Mouse (Mus musculus): ENCODE measurements around the gene Ace. TPM values are rescaled to one million over a fixed set of nuclear protein-coding genes. Genes with fewer than 3 reads are reported as not detected.
A peak's percentile ranks its signal among the peaks of the same experiment; 100 is the strongest.

Gene Ace
- polyA plus RNA-seq, 1 experiment from 2014 or later = 0.07 TPM

DNA sequence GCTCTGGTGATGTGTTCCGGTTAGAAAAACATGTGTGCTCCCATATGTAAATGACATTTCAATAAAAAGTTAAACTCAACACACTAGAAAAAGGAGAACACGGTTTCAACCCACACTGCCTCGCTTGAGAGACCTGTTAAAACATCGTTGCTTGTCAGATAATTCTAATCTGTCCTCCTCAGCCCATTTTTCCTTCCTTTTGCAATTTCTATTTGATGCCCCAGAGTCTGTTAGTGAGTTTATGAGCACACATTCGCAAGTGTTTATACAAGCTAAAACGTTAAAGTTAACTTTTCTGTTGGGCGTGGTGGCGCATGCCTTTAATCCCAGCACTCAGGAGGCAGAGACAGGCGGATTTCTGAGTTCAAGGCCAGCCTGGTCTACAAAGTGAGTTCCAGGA is 67.2 kb downstream of the Ace start:
- H3K36me3 ChIP-seq = no peaks in the 10 kb centered on the region
- H3K4me2 ChIP-seq = no peak overlapping the region
- no peaks in the 10 kb centered on the region for H3K27me3 ChIP-seq (replicated peaks)
- 45% methylated on average over 9 of the region's 9 CpGs for WGBS (ENCODE audit: insufficient replicate concordance)
- H3K9me3 ChIP-seq (replicated peaks) = no peaks in the 10 kb centered on the region
- H3K4me3 ChIP-seq = no peak overlapping the region
- no peak overlapping the region; the same call in 1 of the 2 replicates for H3K9ac ChIP-seq
- H3K27ac ChIP-seq = peak overlapping the region; percentile 88
- peaks cover 50% of the 10 kb centered on the region for H3K4me1 ChIP-seq
- no peak for ATAC-seq

DNA sequence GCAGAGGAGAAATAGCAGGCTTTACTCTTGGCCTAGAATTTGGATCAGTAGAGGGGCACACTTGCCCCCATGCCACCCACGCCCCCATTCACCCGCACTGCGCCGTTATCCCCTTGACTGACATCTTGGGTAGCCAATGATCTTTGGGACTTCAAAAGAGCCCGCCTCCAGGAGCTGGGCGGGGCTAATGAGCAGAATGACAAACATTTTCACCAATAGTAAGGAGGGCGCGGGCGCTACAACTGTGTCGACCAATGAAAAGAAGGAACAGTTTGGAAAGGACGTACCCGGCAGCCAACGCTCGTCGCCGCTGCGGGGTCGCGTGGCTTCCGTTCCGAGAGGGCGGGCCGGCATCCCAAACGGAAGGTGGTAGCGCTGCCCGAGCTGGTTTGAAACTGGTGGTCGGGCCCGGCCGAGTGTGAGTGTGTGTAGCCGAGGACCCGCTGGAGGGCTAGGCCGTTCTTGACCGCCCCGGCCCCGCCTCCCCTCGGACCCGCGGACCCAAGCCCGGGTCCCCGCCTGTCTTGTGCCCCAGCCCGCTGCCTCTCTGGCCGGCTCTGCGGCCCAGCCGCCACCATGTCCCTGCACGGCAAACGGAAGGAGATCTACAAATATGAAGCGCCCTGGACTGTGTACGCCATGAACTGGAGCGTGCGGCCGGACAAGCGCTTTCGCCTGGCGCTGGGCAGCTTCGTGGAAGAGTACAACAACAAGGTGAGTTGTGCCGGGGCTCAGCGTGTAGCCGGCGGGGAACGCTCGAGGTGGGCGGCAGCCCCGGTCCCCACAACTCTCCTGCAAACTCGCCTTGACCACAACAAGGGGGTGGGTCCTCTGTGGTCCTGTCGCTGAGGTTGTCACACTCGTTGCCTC is 69.0 kb downstream of the Ace start, which contains the start of gene Dcaf7:
Gene Dcaf7 (plus strand): TSS at position 325 of the 870 bp plus-strand sequence.
- Histone ChIP-seq H3K27ac (peak within 1 kb of the TSS; percentile 90), H3K27me3 (replicated peaks) (no peaks in the 10 kb centered on the region), H3K9ac (peak within 1 kb of the TSS; percentile 92), H3K4me2 (peak within 1 kb of the TSS; percentile 91), H3K4me3 (peak within 1 kb of the TSS; percentile 99), H3K36me3 (no peaks in the 10 kb centered on the region; the same call in 1 of the 2 replicates), H3K4me1 (peaks cover 55% of the 10 kb centered on the region), H3K9me3 (replicated peaks) (no peaks in the 10 kb centered on the region)
- ATAC-seq = peak; percentile 98
- under 1% methylated on average over 66 of the region's 66 CpGs for WGBS (ENCODE audit: insufficient replicate concordance)

DNA sequence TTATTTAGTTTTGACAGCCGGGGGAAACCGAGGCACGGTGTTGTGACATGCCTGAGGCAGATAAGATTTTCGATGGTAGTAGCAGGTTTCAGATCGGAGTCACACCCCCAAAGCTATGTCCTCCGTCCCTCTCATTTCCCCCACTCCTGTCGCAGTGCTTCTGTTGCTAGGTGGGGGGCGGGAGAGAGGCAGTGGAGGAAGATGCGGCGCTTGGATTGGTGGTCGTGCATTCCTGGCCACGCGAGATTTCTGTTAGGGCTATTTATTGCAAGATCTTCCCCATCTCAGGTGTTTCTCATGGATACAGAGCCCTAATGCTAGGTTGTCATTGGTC is 69.6 kb downstream of the Ace start:
- no peaks in the 10 kb centered on the region; the same call in 1 of the 2 replicates for H3K36me3 ChIP-seq
- H3K4me2 ChIP-seq = peak overlapping the region; percentile 91
- H3K9me3 ChIP-seq (replicated peaks) = no peaks in the 10 kb centered on the region
- no peaks in the 10 kb centered on the region for H3K27me3 ChIP-seq (replicated peaks)
- peaks cover 55% of the 10 kb centered on the region for H3K4me1 ChIP-seq
- H3K27ac ChIP-seq = peak overlapping the region; percentile 90
- no peak for ATAC-seq
- peak overlapping the region; percentile 92 for H3K9ac ChIP-seq
- peak overlapping the region; percentile 99 for H3K4me3 ChIP-seq
- WGBS (ENCODE audit: insufficient replicate concordance) = under 1% methylated on average over 13 of the region's 13 CpGs

Other genes starting within 250 kb of the Ace start
- 1.9 TPM in 2 replicates for gene Cyb561, start 14.6 kb upstream of the Ace start, polyA plus RNA-seq (2016; fragmentation: Nextera tagmentation; extraction: Ambion mirVana)
- not detected in 2 replicates for gene Ace3, start 26.7 kb downstream of the Ace start, polyA plus RNA-seq (2016; fragmentation: Nextera tagmentation; extraction: Ambion mirVana)
- 0.06 and 0.08 TPM in 2 replicates for gene Kcnh6, start 40.2 kb downstream of the Ace start, polyA plus RNA-seq (2016; fragmentation: Nextera tagmentation; extraction: Ambion mirVana)
- gene Dcaf7, start 68.9 kb downstream of the Ace start, polyA plus RNA-seq (2016; fragmentation: Nextera tagmentation; extraction: Ambion mirVana) = 41.5 and 43.0 TPM in 2 replicates
- 9.6 and 10.6 TPM in 2 replicates for gene Taco1, start 98.1 kb downstream of the Ace start, polyA plus RNA-seq (2016; fragmentation: Nextera tagmentation; extraction: Ambion mirVana)
- 9.7 and 11.2 TPM in 2 replicates for gene Map3k3, start 116.7 kb downstream of the Ace start, polyA plus RNA-seq (2016; fragmentation: Nextera tagmentation; extraction: Ambion mirVana)
- not detected in 2 replicates for gene Gm10840, start 192.9 kb downstream of the Ace start, polyA plus RNA-seq (2016; fragmentation: Nextera tagmentation; extraction: Ambion mirVana)
- gene Limd2, start 192.9 kb downstream of the Ace start, polyA plus RNA-seq (2016; fragmentation: Nextera tagmentation; extraction: Ambion mirVana) = 109 and 112 TPM in 2 replicates
- gene Strada, start 234.2 kb downstream of the Ace start, polyA plus RNA-seq (2016; fragmentation: Nextera tagmentation; extraction: Ambion mirVana) = 12.2 and 12.6 TPM in 2 replicates
- gene Ccdc47, start 248.4 kb downstream of the Ace start, polyA plus RNA-seq (2016; fragmentation: Nextera tagmentation; extraction: Ambion mirVana) = 53.9 and 56.6 TPM in 2 replicates
- 42.3 and 42.6 TPM in 2 replicates for gene Ddx42, start 249.0 kb downstream of the Ace start, polyA plus RNA-seq (2016; fragmentation: Nextera tagmentation; extraction: Ambion mirVana)

All from liver, embryonic 12.5 days (tissue).